Mouse (Mus musculus): Measurements from ENCODE around the gene Wars2. TPM values are rescaled to one million over a fixed set of nuclear protein-coding genes. Genes with fewer than 3 reads are reported as not detected.

Wars2 gene
- polyA plus RNA-seq, 1 experiment from 2014 or later: 8.9 TPM

GRCm38 (mm10) chr3:99245341-99245740, 104.5 kb downstream of the Wars2 start:
- Histone ChIP-seq H3K27ac (ENCODE audit: low read length) (no peak overlapping the region), H3K4me2 (replicated peaks; ENCODE audit: low read depth, low read length) (no peak overlapping the region), H3K9me3 (ENCODE audit: low read length) (no peaks in the 10 kb centered on the region), H3K4me1 (ENCODE audit: insufficient read depth, low read length) (peaks cover 12% of the 10 kb centered on the region; the same call in 1 of the 2 replicates), H3K36me3 (ENCODE audit: insufficient read depth, low read length) (no peaks in the 10 kb centered on the region), H3K27me3 (ENCODE audit: insufficient read depth, low read length) (peaks cover 98% of the 10 kb centered on the region), H3K4me3 (ENCODE audit: low read length) (no peak overlapping the region), H3K9ac (replicated peaks; ENCODE audit: low read length) (no peak overlapping the region)
- WGBS: 4% methylated on average over 3 of the region's 3 CpGs
- no peak for ATAC-seq (ENCODE audit: low FRiP score, low TSS enrichment)

DNA sequence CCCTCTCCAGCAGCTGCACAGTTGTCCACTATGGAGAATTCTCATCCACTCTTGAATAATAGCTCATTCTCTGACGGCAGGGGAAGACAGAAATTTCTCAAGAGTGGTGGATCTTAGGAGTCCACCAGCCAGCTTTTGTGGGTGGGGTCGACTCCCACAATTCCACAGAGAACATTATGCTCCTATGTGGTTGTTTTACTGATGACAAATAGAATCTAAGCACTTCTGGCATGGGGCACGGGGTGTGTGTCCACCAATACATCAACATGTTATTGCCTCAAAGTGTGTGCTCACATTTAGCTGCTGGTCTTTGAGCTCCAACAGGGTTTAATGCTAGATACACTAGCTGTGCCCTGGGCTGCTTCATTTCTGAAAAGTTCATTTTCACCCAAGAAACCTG, 105.8 kb downstream of the Wars2 start:
- ATAC-seq (ENCODE audit: low FRiP score, low TSS enrichment): no peak
- Histone ChIP-seq H3K36me3 (ENCODE audit: insufficient read depth, low read length) (no peaks in the 10 kb centered on the region), H3K27ac (ENCODE audit: low read length) (no peak overlapping the region), H3K4me1 (ENCODE audit: insufficient read depth, low read length) (no peaks in the 10 kb centered on the region), H3K4me2 (replicated peaks; ENCODE audit: low read depth, low read length) (no peak overlapping the region), H3K9me3 (ENCODE audit: low read length) (no peaks in the 10 kb centered on the region), H3K27me3 (ENCODE audit: insufficient read depth, low read length) (peaks cover 99% of the 10 kb centered on the region), H3K4me3 (ENCODE audit: low read length) (no peak overlapping the region), H3K9ac (replicated peaks; ENCODE audit: low read length) (no peak overlapping the region)
- WGBS: 26% methylated on average over 3 of the region's 3 CpGs

DNA sequence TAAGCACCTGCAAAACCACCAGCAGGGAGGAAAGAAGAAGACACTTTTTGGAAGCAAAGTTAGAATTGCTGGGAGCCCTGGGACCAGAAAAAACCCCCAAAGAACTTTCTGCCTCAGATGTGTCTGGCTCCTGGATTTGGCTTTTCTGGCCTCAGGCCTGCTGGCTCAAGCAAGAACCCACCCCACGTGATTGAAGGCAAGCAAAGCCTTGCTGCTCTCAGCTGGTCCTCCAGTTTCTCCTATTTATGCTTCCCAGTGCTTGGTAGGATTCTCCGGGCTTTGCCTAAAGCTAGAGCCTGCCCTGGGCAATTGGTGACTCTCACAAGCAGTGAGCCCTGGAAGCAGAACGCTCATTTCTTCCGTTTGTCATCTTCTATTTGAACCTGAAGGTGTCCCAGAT, 106.7 kb downstream of the Wars2 start:
- Histone ChIP-seq H3K27ac (ENCODE audit: low read length) (no peak overlapping the region), H3K27me3 (ENCODE audit: insufficient read depth, low read length) (peaks cover 99% of the 10 kb centered on the region), H3K4me1 (ENCODE audit: insufficient read depth, low read length) (no peaks in the 10 kb centered on the region), H3K9me3 (ENCODE audit: low read length) (no peaks in the 10 kb centered on the region), H3K4me3 (ENCODE audit: low read length) (no peak overlapping the region), H3K4me2 (replicated peaks; ENCODE audit: low read depth, low read length) (no peak overlapping the region), H3K9ac (replicated peaks; ENCODE audit: low read length) (no peak overlapping the region), H3K36me3 (ENCODE audit: insufficient read depth, low read length) (no peaks in the 10 kb centered on the region)
- WGBS: 4% methylated on average over 4 of the region's 4 CpGs
- no peak for ATAC-seq (ENCODE audit: low FRiP score, low TSS enrichment)

- ATAC-seq (ENCODE audit: low FRiP score, low TSS enrichment): no peak
- H3K9ac ChIP-seq (replicated peaks; ENCODE audit: low read length): no peak overlapping the region
- H3K9me3 ChIP-seq (ENCODE audit: low read length): no peaks in the 10 kb centered on the region
- 1% methylated on average over 28 of the region's 28 CpGs for WGBS
- no peak overlapping the region for H3K27ac ChIP-seq (ENCODE audit: low read length)
- H3K4me1 ChIP-seq (ENCODE audit: insufficient read depth, low read length): no peaks in the 10 kb centered on the region
- H3K4me3 ChIP-seq (ENCODE audit: low read length): no peak overlapping the region
- H3K27me3 ChIP-seq (ENCODE audit: insufficient read depth, low read length): peaks cover 99% of the 10 kb centered on the region
- no peaks in the 10 kb centered on the region for H3K36me3 ChIP-seq (ENCODE audit: insufficient read depth, low read length)
- no peak overlapping the region for H3K4me2 ChIP-seq (replicated peaks; ENCODE audit: low read depth, low read length)
Observed at GRCm38 (mm10) chr3:99247996-99248801, 107.3 kb downstream of the Wars2 start.

DNA sequence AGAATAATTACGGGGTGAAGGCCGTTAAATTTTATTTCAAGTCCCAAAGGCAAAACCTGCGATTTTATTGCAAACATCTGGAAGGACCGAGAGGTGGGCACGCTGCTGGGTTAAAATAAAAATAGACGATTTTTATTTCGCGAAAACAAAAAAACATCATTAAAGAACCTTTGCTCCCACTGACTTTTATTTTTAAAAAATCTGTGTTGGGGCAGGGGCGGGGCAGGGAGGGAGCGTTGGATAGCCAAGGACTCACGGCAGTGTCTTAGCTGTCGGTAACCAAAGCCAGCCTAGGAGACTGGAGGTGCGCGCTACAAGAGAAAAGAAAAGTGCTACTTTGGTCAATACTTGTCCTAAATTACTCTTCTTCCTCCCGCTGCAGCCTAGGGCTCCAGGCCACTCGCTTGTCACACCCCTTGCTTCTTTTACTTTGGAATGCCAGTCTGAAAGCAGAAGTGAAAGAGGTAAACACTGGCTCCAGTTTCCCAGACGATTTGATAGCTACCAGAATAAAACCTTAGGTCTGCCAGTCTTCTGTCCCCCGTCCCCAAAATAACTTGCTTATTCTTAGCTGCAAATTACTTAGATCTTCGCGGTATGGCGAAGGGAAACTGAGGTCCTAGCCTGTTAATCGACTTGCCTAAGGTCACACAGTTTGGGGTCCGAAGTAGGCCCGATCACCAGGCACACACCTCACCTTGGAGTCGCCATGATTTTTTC, 108.1 kb downstream of the Wars2 start:
- peaks cover 99% of the 10 kb centered on the region for H3K27me3 ChIP-seq (ENCODE audit: insufficient read depth, low read length)
- no peak overlapping the region for H3K4me2 ChIP-seq (replicated peaks; ENCODE audit: low read depth, low read length)
- no peak overlapping the region for H3K4me3 ChIP-seq (ENCODE audit: low read length)
- peaks cover 6% of the 10 kb centered on the region for H3K4me1 ChIP-seq (ENCODE audit: insufficient read depth, low read length)
- H3K27ac ChIP-seq (ENCODE audit: low read length): no peak overlapping the region
- H3K9ac ChIP-seq (replicated peaks; ENCODE audit: low read length): no peak overlapping the region
- no peaks in the 10 kb centered on the region for H3K36me3 ChIP-seq (ENCODE audit: insufficient read depth, low read length)
- H3K9me3 ChIP-seq (ENCODE audit: low read length): no peaks in the 10 kb centered on the region
- ATAC-seq (ENCODE audit: low FRiP score, low TSS enrichment): no peak
- WGBS: 2% methylated on average over 25 of the region's 25 CpGs

DNA sequence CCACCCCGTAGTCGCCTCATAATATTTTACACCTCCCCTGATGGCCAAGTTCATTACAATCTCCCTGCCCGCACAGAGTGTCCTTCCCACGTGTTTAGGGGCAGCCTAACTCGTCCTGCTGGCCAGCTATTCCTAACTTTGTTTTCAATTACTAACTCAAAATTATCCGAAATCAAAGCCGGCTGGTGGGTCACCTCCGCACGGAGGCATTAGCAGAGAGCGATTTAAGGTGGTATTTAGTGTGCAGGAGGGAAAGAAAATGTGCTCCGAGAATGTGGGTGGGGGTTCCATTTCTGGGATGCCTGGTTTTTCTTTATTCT, 108.6 kb downstream of the Wars2 start:
- no peak overlapping the region for H3K4me3 ChIP-seq (ENCODE audit: low read length)

DNA sequence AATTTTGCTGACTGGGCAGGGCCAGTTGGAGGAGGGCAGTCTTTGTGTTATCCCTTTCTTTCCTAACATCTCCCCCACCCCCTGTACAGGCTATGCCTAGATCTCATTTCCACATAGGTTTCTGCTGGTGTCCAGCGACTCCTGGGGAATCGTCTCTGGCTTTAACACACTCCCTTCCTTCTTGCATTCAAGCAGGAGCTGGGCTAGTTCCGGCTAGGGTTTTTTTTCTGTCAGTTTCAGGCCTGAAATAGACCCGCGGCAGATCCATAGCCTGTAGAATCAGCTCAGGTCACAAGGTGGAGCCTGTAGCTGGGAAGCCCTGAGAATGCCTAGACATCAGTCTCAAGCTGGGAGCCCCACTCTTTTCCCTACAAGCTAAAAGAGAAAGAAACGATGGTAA, 109.0 kb downstream of the Wars2 start:
- no peaks in the 10 kb centered on the region for H3K36me3 ChIP-seq (ENCODE audit: insufficient read depth, low read length)
- H3K27me3 ChIP-seq (ENCODE audit: insufficient read depth, low read length): peaks cover 95% of the 10 kb centered on the region

More for the DNA sequence above, 108.6 kb downstream of the Wars2 start:
- Histone ChIP-seq H3K9ac (replicated peaks; ENCODE audit: low read length) (no peak overlapping the region), H3K27ac (ENCODE audit: low read length) (no peak overlapping the region), H3K9me3 (ENCODE audit: low read length) (no peaks in the 10 kb centered on the region), H3K27me3 (ENCODE audit: insufficient read depth, low read length) (peaks cover 99% of the 10 kb centered on the region), H3K36me3 (ENCODE audit: insufficient read depth, low read length) (no peaks in the 10 kb centered on the region), H3K4me1 (ENCODE audit: insufficient read depth, low read length) (peaks cover 7% of the 10 kb centered on the region), H3K4me2 (replicated peaks; ENCODE audit: low read depth, low read length) (no peak overlapping the region)
- no peak for ATAC-seq (ENCODE audit: low FRiP score, low TSS enrichment)
- whole genome bisulfite sequencing: 2% methylated on average over 11 of the region's 11 CpGs

GRCm38 (mm10) chr3:99251271-99252165, 110.7 kb downstream of the Wars2 start:
- Histone ChIP-seq H3K27me3 (ENCODE audit: insufficient read depth, low read length) (peaks cover 95% of the 10 kb centered on the region), H3K27ac (ENCODE audit: low read length) (no peak overlapping the region), H3K9me3 (ENCODE audit: low read length) (no peaks in the 10 kb centered on the region), H3K4me3 (ENCODE audit: low read length) (no peak overlapping the region), H3K4me1 (ENCODE audit: insufficient read depth, low read length) (peaks cover 7% of the 10 kb centered on the region), H3K9ac (replicated peaks; ENCODE audit: low read length) (no peak overlapping the region), H3K36me3 (ENCODE audit: insufficient read depth, low read length) (no peaks in the 10 kb centered on the region), H3K4me2 (replicated peaks; ENCODE audit: low read depth, low read length) (no peak overlapping the region)
- 10% methylated on average over 6 of the region's 6 CpGs for WGBS
- ATAC-seq (ENCODE audit: low FRiP score, low TSS enrichment): no peak

More for the DNA sequence above, 109.0 kb downstream of the Wars2 start:
- no peak overlapping the region for H3K4me3 ChIP-seq (ENCODE audit: low read length)
- WGBS: under 1% methylated on average over 6 of the region's 6 CpGs
- no peak overlapping the region for H3K4me2 ChIP-seq (replicated peaks; ENCODE audit: low read depth, low read length)
- H3K9me3 ChIP-seq (ENCODE audit: low read length): no peaks in the 10 kb centered on the region
- H3K4me1 ChIP-seq (ENCODE audit: insufficient read depth, low read length): peaks cover 7% of the 10 kb centered on the region
- no peak overlapping the region for H3K9ac ChIP-seq (replicated peaks; ENCODE audit: low read length)
- ATAC-seq (ENCODE audit: low FRiP score, low TSS enrichment): no peak
- no peak overlapping the region for H3K27ac ChIP-seq (ENCODE audit: low read length)

DNA sequence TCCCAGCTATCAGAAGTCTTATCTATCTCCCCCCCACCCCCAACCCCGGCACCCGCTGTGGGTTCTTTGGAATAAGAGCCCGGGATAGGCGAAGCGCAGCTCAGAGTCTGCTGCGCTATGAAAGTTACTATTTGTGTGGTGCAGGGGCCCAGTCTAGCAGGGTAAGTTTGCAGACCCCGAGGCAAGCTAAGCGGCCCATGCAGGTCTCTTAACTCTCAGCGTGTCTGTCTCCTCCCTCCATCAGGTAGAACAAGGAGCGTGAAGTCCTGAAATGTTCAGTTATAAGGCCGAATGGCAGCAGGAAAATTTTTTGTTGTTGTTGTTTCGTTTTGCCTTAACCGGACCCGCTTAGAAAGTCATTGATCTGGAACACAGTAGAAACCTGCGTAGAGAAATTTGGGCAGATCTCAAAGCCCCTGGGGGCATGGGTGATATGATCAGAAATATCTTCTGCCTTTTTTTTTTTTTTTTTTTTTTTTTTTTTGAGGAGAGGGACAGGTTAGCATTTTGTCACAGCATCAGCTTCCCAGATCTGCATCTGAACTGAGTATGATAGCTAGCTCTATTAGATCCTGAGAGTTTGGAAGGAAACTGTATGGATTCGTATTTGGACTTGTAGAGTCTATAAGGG, 111.7 kb downstream of the Wars2 start:
- Histone ChIP-seq H3K4me3 (ENCODE audit: low read length) (no peak overlapping the region), H3K4me1 (ENCODE audit: insufficient read depth, low read length) (peaks cover 7% of the 10 kb centered on the region), H3K9me3 (ENCODE audit: low read length) (no peaks in the 10 kb centered on the region), H3K36me3 (ENCODE audit: insufficient read depth, low read length) (no peaks in the 10 kb centered on the region), H3K9ac (replicated peaks; ENCODE audit: low read length) (no peak overlapping the region), H3K4me2 (replicated peaks; ENCODE audit: low read depth, low read length) (no peak overlapping the region), H3K27ac (ENCODE audit: low read length) (no peak overlapping the region), H3K27me3 (ENCODE audit: insufficient read depth, low read length) (peaks cover 95% of the 10 kb centered on the region)
- 0 out of 2 replicates have a peak, but pooled peaks have one; percentile 15 for ATAC-seq (ENCODE audit: low FRiP score, low TSS enrichment)
- under 1% methylated on average over 16 of the region's 16 CpGs for WGBS

All from kidney, embryonic 16.5 days (tissue).